Mouse (Mus musculus) erythroblast, embryonic 14.5 days (primary cell): ENCODE data around the gene Oxa1l.

Experiments used
- GATA1 ChIP-seq: IDR thresholded peaks from 2 replicates; pipeline ENCODE4 v1.6.1; 2012; ENCODE audit warnings: low read length, inconsistent platforms, mixed read lengths
- TAL1 ChIP-seq: IDR thresholded peaks from 3 replicates; pipeline ENCODE4 v1.6.1; 2012; ENCODE audit warnings: low read length, inconsistent platforms, mixed read lengths

GRCm38 (mm10) chr14:54387546-54387945 lies 26.9 kb downstream of the Oxa1l start:
- TF ChIP-seq TAL1, result no peak
- TF ChIP-seq GATA1, result no peak
